Mouse (Mus musculus): ENCODE data around the gene Sirt3. TPM values are rescaled to one million over a fixed set of nuclear protein-coding genes. Genes with fewer than 3 reads are reported as not detected.
A peak's percentile ranks its signal among the peaks of the same experiment; 100 is the strongest.

The Sirt3 gene
- polyA plus RNA-seq, 1 experiment: 77.2 TPM

- Histone ChIP-seq H3K4me3 (ENCODE audit: insufficient read depth, low read depth, low read length) (peak within 1 kb of the TSS; percentile 31), H3K4me1 (ENCODE audit: control insufficient read depth, insufficient read depth, insufficient read length, low read length) (0 out of 2 replicates have a peak, but pooled peaks cover 2% of the 10 kb centered on the region), H3K27ac (replicated peaks; ENCODE audit: low read depth, low read length) (no peak within 1 kb of the TSS)
Observed at GRCm38 (mm10) chr7:140821653-140822329, 60.3 kb downstream of the Sirt3 start, which contains the start of gene Zfp941. Gene Zfp941, minus strand, starts transcription at chr7:140822178.

GRCm38 (mm10) chr7:140821305-140821652 is 60.8 kb downstream of the Sirt3 start:
- Histone ChIP-seq H3K4me3 (ENCODE audit: insufficient read depth, low read depth, low read length) (no peak overlapping the region; the same call in 1 of the 2 replicates), H3K4me1 (ENCODE audit: control insufficient read depth, insufficient read depth, insufficient read length, low read length) (0 out of 2 replicates have a peak, but pooled peaks cover 2% of the 10 kb centered on the region), H3K27ac (replicated peaks; ENCODE audit: low read depth, low read length) (no peak overlapping the region)

- H3K27ac ChIP-seq (replicated peaks; ENCODE audit: low read depth, low read length): no peak overlapping the region
- H3K4me1 ChIP-seq (ENCODE audit: control insufficient read depth, insufficient read depth, insufficient read length, low read length): 0 out of 2 replicates have a peak, but pooled peaks cover 2% of the 10 kb centered on the region
- no peak overlapping the region for H3K4me3 ChIP-seq (ENCODE audit: insufficient read depth, low read depth, low read length)
Observed at GRCm38 (mm10) chr7:140820173-140820572, 61.9 kb downstream of the Sirt3 start.

Other genes starting within 250 kb of the Sirt3 start
- not detected in 2 replicates for gene Olfr53, start 235.9 kb downstream of the Sirt3 start, polyA plus RNA-seq (2012; ENCODE audit: insufficient read depth, insufficient read length, missing spikeins)
- gene Olfr539, start 222.4 kb downstream of the Sirt3 start, polyA plus RNA-seq (2012; ENCODE audit: insufficient read depth, insufficient read length, missing spikeins): not detected in 2 replicates
- not detected in 2 replicates for gene Olfr45, start 200.4 kb downstream of the Sirt3 start, polyA plus RNA-seq (2012; ENCODE audit: insufficient read depth, insufficient read length, missing spikeins)
- gene Olfr541, start 185.0 kb downstream of the Sirt3 start, polyA plus RNA-seq (2012; ENCODE audit: insufficient read depth, insufficient read length, missing spikeins): not detected in 2 replicates
- 52.3 and 66.9 TPM in 2 replicates for gene Cyp2e1, start 118.6 kb downstream of the Sirt3 start, polyA plus RNA-seq (2012; ENCODE audit: insufficient read depth, insufficient read length, missing spikeins)
- gene Syce1, start 94.5 kb downstream of the Sirt3 start, polyA plus RNA-seq (2012; ENCODE audit: insufficient read depth, insufficient read length, missing spikeins): 1.0 TPM in 1 of 2 replicates, not detected in the other
- gene Zfp941, start 60.1 kb downstream of the Sirt3 start, polyA plus RNA-seq (2012; ENCODE audit: insufficient read depth, insufficient read length, missing spikeins): not detected in 2 replicates
- 2.3 TPM in 1 of 2 replicates, not detected in the other for gene Urah, start 47.3 kb downstream of the Sirt3 start, polyA plus RNA-seq (2012; ENCODE audit: insufficient read depth, insufficient read length, missing spikeins)
- gene Scgb1c1, start 36.8 kb downstream of the Sirt3 start, polyA plus RNA-seq (2012; ENCODE audit: insufficient read depth, insufficient read length, missing spikeins): not detected in 2 replicates
- not detected in 2 replicates for gene Odf3, start 34.5 kb downstream of the Sirt3 start, polyA plus RNA-seq (2012; ENCODE audit: insufficient read depth, insufficient read length, missing spikeins)
- not detected in 2 replicates for gene Gm45785, start 26.0 kb downstream of the Sirt3 start, polyA plus RNA-seq (2012; ENCODE audit: insufficient read depth, insufficient read length, missing spikeins)
- gene Ric8a, start 25.4 kb downstream of the Sirt3 start, polyA plus RNA-seq (2012; ENCODE audit: insufficient read depth, insufficient read length, missing spikeins): 14.4 and 15.5 TPM in 2 replicates
- gene Bet1l, start 24.7 kb downstream of the Sirt3 start, polyA plus RNA-seq (2012; ENCODE audit: insufficient read depth, insufficient read length, missing spikeins): 43.9 and 49.2 TPM in 2 replicates
- gene Psmd13, start 341 bp downstream of the Sirt3 start, polyA plus RNA-seq (2012; ENCODE audit: insufficient read depth, insufficient read length, missing spikeins): 108 and 110 TPM in 2 replicates
- 8,049 and 8,538 TPM in 2 replicates for gene Cox8b, start 18.1 kb upstream of the Sirt3 start, polyA plus RNA-seq (2012; ENCODE audit: insufficient read depth, insufficient read length, missing spikeins)
- gene Nlrp6, start 38.6 kb upstream of the Sirt3 start, polyA plus RNA-seq (2012; ENCODE audit: insufficient read depth, insufficient read length, missing spikeins): not detected in 2 replicates
- 7.1 and 8.7 TPM in 2 replicates for gene Pgghg, start 59.1 kb upstream of the Sirt3 start, polyA plus RNA-seq (2012; ENCODE audit: insufficient read depth, insufficient read length, missing spikeins)
- gene Ifitm5, start 68.0 kb upstream of the Sirt3 start, polyA plus RNA-seq (2012; ENCODE audit: insufficient read depth, insufficient read length, missing spikeins): not detected in 2 replicates
- not detected in 2 replicates for gene Gm45717, start 73.6 kb upstream of the Sirt3 start, polyA plus RNA-seq (2012; ENCODE audit: insufficient read depth, insufficient read length, missing spikeins)
- 194 and 274 TPM in 2 replicates for gene Ifitm2, start 73.7 kb upstream of the Sirt3 start, polyA plus RNA-seq (2012; ENCODE audit: insufficient read depth, insufficient read length, missing spikeins)
- gene Ifitm1, start 84.9 kb upstream of the Sirt3 start, polyA plus RNA-seq (2012; ENCODE audit: insufficient read depth, insufficient read length, missing spikeins): not detected in 2 replicates
- 117 and 134 TPM in 2 replicates for gene Ifitm3, start 128.5 kb upstream of the Sirt3 start, polyA plus RNA-seq (2012; ENCODE audit: insufficient read depth, insufficient read length, missing spikeins)
- 2.1 TPM in 1 of 2 replicates, not detected in the other for gene Ifitm6, start 135.6 kb upstream of the Sirt3 start, polyA plus RNA-seq (2012; ENCODE audit: insufficient read depth, insufficient read length, missing spikeins)
- gene Gm17387, start 146.8 kb upstream of the Sirt3 start, polyA plus RNA-seq (2012; ENCODE audit: insufficient read depth, insufficient read length, missing spikeins): not detected in 2 replicates
- not detected in 2 replicates for gene B4galnt4, start 178.8 kb upstream of the Sirt3 start, polyA plus RNA-seq (2012; ENCODE audit: insufficient read depth, insufficient read length, missing spikeins)
- gene Pkp3, start 195.9 kb upstream of the Sirt3 start, polyA plus RNA-seq (2012; ENCODE audit: insufficient read depth, insufficient read length, missing spikeins): 1.6 TPM in 1 of 2 replicates, not detected in the other
- gene Sigirr, start 218.3 kb upstream of the Sirt3 start, polyA plus RNA-seq (2012; ENCODE audit: insufficient read depth, insufficient read length, missing spikeins): 1.1 and 2.9 TPM in 2 replicates
- not detected in 2 replicates for gene Ano9, start 235.5 kb upstream of the Sirt3 start, polyA plus RNA-seq (2012; ENCODE audit: insufficient read depth, insufficient read length, missing spikeins)
- 27.0 and 49.5 TPM in 2 replicates for gene Ptdss2, start 240.1 kb upstream of the Sirt3 start, polyA plus RNA-seq (2012; ENCODE audit: insufficient read depth, insufficient read length, missing spikeins)